Mouse (Mus musculus) myocyte (in vitro differentiated cells): Measurements from ENCODE around the gene Fat3.

Experiments
- E2F4 ChIP-seq: IDR thresholded peaks from one replicate; pipeline ENCODE4 v1.6.1; 2011; ENCODE audit warnings: mild to moderate bottlenecking, control low read depth, moderate library complexity; ENCODE audit not compliant: insufficient read depth
- MYOG ChIP-seq, 3 experiments: IDR thresholded peaks; one replicate each; pipeline ENCODE4 v1.6.1; 2011; ENCODE audit warnings: control low read depth in 2 of 3, low read depth in 2 of 3, mild to moderate bottlenecking in 2 of 3; ENCODE audit not compliant: insufficient read length in 2 of 3, control insufficient read depth in 1 of 3, insufficient read depth in 1 of 3
- POLR2A ChIP-seq: IDR thresholded peaks from one replicate; pipeline ENCODE4 v1.6.1; 2011; ENCODE audit warnings: low read depth, mild to moderate bottlenecking, control low read depth, moderate library complexity; ENCODE audit not compliant: insufficient read length
- REST ChIP-seq: IDR thresholded peaks from one replicate; pipeline ENCODE4 v1.6.1; 2011; ENCODE audit warnings: mild to moderate bottlenecking, control low read depth, moderate library complexity; ENCODE audit not compliant: insufficient read depth, insufficient read length
- TCF12 ChIP-seq: IDR thresholded peaks from one replicate; pipeline ENCODE4 v1.6.1; 2011; ENCODE audit warnings: mild to moderate bottlenecking, control low read depth; ENCODE audit not compliant: poor library complexity, insufficient read depth, severe bottlenecking
- TCF3 ChIP-seq: IDR thresholded peaks from one replicate; pipeline ENCODE4 v1.6.1; 2011; ENCODE audit warnings: low read depth, control low read depth; ENCODE audit not compliant: insufficient read length

GRCm38 (mm10) chr9:16389141-16389540 lies 111.9 kb downstream of the Fat3 start:
- TF ChIP-seq POLR2A, result no peak
- TF ChIP-seq TCF3, result no peak
- TF ChIP-seq MYOG (IDR thresholded peaks at IDR 0.05; ENCODE audit: control insufficient read depth in 1 of 3, insufficient read depth in 1 of 3, insufficient read length in 2 of 3, low read depth in 2 of 3), result no peak
- no peak for TF ChIP-seq E2F4
- no peak for TF ChIP-seq TCF12
- no peak for TF ChIP-seq REST
